Mouse (Mus musculus): ENCODE data around the gene Smyd1.

Gene Smyd1

GRCm38 (mm10) chr6:71257375-71257774 lies 64.7 kb downstream of the Smyd1 start:
- no peak for DNase-seq

DNA sequence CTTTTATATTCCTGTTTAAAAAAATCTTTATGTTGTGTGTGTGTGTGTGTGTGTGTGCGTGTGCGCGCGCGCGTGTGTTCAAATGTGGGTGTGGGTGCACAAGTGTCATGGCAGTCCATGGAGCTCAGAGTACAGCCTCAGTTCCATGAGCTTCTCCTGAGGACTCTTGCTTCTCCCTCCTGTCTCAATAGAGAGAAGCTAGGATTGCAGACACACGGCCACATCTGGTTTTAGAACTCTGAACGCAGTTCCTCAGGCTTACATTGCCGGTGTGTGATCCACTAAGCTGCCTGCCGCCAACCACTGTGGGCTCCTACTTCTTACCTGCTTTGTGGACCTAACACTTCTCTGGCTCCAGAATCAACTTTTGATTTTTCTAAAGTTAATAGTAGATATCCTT lies 65.9 kb downstream of the Smyd1 start:
- DNase-seq, result no peak

- DNase-seq, result no peak
Observed at GRCm38 (mm10) chr6:71254456-71254855, 67.6 kb downstream of the Smyd1 start.

- DNase-seq, result no peak
Observed at GRCm38 (mm10) chr6:71250951-71251350, 71.1 kb downstream of the Smyd1 start.

GRCm38 (mm10) chr6:71249615-71250014 lies 72.4 kb downstream of the Smyd1 start:
- DNase-seq, result no peak

DNA sequence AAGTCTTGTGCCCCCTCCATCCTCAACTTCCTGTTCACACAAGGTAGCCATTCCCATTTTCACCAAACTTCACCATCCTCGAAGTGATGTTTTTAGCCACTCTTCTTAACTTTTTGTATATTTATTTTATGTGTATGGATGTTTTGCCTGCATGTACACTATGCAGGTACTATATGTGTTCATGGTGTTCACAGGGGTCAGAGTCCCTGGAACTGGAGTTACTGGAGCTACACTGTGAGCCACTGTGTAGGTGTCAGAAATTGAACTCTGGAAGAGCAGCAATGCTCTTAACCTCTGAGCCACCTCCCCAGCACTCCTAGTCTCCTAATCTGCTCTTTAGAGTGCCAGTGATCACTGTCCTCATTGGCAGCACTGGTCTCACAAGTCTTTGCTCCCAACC lies 73.6 kb downstream of the Smyd1 start:
- no peak for DNase-seq

- no peak for DNase-seq
Observed at GRCm38 (mm10) chr6:71243258-71243657, 78.8 kb downstream of the Smyd1 start.

GRCm38 (mm10) chr6:71242811-71243210 lies 79.2 kb downstream of the Smyd1 start:
- no peak for DNase-seq

DNA sequence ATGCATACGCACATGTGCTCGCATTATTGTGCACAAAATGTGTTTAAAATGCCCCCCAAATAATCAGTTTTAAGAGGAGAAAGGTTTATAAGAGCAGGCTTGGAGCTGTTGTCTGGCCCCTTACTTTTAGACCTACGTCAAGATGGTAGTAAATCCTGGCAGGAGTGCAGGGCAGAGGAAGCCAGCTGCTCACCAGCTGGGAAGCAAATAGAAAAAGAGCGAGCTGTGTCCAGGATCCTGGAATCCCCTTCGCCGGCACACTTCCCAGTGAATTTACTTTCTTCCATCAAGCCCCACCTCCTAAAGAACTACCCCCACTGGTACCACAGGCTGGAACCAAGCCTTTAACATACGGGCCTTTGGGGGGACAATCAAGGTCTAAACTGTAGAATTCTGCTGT lies 81.2 kb downstream of the Smyd1 start:
- no peak for DNase-seq

- no peak for DNase-seq
Observed at GRCm38 (mm10) chr6:71239069-71239750, 82.8 kb downstream of the Smyd1 start.

DNA sequence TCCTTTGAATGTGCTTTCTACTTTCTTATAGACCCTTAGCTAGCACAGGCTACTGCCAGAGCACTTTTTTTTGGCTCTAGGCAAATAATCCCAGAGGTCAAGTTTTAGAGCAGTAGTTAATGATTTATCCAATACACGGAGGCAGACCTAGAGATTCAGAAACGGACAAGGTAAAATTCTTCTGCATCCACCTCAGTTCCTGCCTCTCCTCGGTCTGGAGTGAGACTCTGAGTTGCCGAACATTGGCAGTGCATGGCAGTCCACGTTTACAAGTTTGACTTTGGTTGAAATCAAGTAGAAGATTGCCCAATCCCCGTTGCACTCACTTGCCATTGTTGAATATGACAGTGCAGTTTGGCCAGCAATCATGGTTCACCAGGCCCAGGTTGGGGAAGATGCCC lies 85.0 kb downstream of the Smyd1 start:
- DNase-seq, result no peak

DNA sequence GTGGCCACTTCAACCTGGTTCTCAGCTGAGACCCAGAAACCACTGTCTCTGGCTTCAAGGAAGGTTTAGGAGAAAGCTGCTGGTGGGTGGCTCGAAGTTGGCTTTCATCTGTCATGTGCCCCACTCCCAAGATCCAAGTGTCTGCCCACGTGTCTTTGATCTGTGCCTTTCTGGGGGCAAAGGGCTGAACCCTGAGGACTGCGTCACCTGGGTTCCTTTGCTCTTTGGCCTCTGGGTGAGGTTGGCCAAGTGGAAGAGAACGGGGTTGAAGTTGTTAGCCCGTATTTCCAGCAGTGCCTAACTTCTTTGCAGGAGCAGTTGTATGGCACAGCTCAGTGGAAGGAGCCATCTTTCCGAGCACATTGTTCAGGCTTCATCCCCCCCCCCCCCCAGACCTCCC lies 85.5 kb downstream of the Smyd1 start:
- no peak for DNase-seq

GRCm38 (mm10) chr6:71235944-71236343 lies 86.1 kb downstream of the Smyd1 start:
- DNase-seq, result no peak

DNA sequence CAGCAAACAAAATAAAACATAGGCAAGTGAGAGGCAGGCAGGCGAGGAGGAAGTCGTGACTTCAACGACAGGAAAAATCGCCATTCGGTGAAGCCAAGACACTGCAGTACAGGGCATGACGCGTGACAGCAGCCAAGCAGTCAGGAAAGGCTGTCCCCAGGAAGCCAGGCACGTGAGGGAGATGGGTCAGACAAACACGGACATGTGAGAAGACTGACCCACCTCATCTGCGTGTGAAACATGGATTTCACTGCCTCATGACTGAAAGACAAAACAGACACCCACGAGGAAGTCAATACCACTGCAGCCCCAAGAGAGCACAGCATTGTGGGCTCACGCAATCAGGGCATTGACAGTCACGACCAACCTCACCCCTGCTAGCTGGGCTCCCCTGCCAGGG lies 86.9 kb downstream of the Smyd1 start:
- DNase-seq, result no peak

DNA sequence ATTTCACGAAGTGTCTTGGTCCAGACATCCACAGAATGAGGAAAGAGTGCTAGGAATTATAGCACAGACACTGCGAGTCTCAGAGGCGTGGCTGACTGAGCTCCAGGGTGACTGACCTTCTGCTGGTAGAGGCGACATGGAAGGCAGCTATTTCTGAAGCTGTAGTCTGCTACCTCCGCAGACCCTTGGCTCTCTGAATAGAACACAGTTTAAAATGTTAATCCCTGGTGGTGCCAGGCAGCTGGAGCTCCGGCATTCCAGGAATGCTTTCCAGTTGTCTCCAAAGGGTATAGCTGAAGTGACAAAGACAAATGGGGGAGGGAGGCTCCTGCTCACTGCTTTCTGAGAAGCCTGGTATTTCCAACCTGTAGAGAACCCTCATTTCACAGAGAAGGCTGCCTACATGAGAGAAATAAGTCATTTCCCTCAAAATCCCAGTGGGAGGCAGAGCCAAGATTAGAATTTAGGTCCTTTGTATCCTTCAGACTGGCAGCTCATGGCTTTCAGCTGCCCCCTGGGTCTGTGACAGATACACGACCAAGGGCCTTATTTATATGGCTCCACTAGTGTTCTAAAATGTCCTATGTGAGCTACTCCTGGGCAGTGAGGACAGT lies 94.8 kb downstream of the Smyd1 start:
- DNase-seq, result no peak

GRCm38 (mm10) chr6:71226544-71226943 lies 95.5 kb downstream of the Smyd1 start:
- DNase-seq, result no peak

DNA sequence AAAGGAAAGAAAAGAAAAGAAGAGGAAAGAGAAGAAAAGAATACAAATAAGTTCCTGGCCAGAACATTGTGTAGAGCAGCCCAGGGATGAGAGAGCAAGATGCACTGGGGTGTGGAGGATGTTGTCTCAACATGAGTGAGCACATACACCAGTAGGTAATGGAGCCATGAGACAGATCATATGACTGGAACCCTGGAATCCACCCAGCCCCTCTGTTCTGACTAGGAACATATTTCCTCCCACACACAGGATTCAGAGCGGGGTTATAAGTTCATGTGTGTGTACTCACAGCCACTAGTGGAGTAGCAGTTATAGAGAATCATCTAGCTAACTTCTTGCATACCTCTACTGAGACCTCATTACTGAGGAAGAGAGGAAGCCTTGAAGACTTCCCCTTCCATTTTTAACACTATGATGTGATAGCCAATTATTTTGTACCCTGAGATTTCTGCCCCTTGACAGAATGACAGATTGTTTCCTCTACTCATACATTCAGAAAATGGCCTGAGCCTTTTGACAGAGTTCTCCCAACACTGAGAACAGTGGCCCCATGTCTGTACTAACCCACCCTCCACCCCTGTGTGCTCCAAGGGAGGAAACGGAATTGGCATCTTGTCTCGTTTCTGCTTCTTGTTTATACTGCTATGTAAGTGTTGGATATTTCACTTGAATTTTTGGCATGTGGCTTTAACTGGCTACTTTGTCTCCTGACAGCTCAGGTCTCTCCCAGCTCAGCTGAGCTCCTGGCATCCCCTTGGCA lies 97.7 kb downstream of the Smyd1 start:
- no peak for DNase-seq

- DNase-seq, result no peak
Observed at GRCm38 (mm10) chr6:71221501-71221900, 100.5 kb downstream of the Smyd1 start.

DNA sequence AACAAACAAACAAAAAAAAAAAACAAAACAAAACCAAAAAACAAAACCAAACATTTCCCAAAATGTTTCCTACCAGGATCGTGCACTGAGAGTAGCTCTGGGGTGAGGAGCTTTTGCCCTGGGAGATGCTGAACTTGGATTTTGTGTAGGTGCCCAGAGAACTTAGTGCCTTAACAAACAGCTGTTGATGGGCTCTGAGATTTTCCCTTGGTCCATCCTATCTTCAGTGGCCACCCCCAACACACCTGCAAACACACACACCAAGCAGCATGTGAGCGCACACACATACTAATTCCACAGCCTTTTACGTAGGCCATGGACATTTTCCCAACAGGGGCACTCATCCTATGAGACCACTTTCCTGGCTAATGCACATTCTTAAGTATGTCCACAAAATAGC lies 109.6 kb downstream of the Smyd1 start:
- no peak for DNase-seq

DNA sequence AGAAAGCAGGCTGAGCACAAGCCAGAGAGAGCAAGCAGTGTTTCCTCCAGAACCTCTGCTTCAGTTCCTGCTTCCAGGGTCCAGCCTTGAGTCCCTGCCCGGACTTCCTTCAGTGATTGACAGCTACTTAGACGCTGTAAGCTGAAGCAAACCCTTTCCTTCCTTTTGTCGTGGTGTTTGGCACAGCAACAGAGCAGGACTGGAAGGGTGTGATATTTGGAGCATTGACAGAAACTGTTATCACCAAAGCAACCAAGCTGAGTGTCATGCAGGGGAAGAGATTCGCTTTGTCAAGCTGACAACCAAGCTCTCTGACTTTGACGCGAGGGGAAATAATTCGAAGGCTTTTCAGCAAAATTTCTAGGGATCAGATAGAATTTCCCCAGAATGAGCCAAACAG lies 110.1 kb downstream of the Smyd1 start:
- DNase-seq, result no peak

GRCm38 (mm10) chr6:71208691-71209090 lies 113.3 kb downstream of the Smyd1 start:
- DNase-seq, result no peak

DNA sequence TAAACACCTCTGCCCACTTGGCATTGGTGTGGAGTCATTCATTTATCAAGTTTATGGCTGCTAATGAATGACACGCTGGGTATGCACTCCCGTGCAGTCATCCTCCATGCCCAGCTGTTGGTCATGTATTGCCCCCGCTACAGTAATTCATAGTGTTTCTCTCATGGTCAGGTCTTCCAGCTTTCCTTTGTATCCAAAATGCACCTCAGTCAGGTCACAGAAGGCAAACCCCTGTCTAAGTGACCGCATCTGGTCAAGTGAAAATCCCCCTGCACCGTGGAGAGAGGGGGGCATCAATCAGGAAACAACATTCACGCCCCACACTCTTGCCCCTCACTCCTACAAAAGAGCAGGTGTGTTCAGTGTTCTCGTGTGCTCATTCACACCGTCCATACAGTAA lies 117.9 kb downstream of the Smyd1 start:
- no peak for DNase-seq

DNA sequence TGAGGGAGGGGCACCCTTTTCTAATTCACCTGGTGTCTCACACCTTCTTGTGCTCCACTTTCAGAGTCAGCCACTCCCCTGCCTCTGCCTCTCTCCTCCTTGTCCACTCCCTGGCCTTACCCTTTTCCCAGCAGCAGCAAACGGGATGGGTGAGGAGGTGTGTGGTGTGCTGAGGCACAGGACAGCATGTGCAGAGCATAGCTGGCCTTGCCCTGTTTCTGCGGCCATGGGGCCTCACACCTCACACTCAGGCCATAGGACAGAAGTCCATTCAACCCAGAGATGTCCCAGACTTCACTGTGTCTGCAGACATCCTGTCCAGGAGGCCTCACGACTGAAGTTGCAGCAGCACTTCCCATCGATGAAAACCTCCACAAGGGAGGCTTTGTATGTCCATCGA lies 118.4 kb downstream of the Smyd1 start:
- no peak for DNase-seq

- no peak for DNase-seq
Observed at GRCm38 (mm10) chr6:71201925-71202324, 120.1 kb downstream of the Smyd1 start.

Data from B cell, adult 2 months (primary cell).